Mouse (Mus musculus) brain, embryonic 14.5 days (tissue): ENCODE results near the gene Gas1.

ENCODE experiments used
- CTCF ChIP-seq: fragments of 200-500 bp; IDR thresholded peaks from 2 replicates; pipeline ENCODE4 v1.5.1; 2012; ENCODE audit warnings: inconsistent platforms, mild to moderate bottlenecking, moderate library complexity, borderline replicate concordance; ENCODE audit not compliant: insufficient read depth, insufficient read length; ENCODE audit errors: extremely low read depth
- POLR2A ChIP-seq: fragments of 200-500 bp; IDR thresholded peaks from 2 replicates; pipeline ENCODE4 v1.6.1; 2012; ENCODE audit warnings: mild to moderate bottlenecking, inconsistent platforms, borderline replicate concordance; ENCODE audit not compliant: poor library complexity, insufficient read depth, insufficient read length, severe bottlenecking; ENCODE audit errors: extremely low read depth

DNA sequence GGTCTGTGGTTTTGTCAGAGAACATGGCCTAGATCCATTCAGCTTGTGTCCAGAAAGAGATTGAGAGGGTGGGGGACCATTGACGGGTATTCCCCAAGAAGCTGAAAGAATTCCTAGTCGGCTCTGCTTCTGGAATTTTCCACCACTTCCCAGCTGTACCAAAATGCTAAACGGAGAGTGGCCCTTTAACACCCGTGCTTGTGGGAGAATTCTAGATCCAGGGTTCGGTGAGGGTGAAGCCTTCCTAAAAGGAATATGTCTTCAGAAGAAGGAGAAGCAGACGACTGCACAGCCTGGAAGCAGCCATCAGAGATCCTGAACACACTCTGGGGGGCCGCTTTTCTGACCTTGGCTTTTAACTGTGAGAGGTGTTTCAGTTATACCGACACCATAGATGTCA is 11.8 kb upstream of the Gas1 start:
- no peak for TF ChIP-seq CTCF
- no peak for TF ChIP-seq POLR2A
